Mouse (Mus musculus): ENCODE results near the gene Usf2. TPM values are rescaled to one million over a fixed set of nuclear protein-coding genes. Genes with fewer than 3 reads are reported as not detected.

Usf2 gene
- 10 to 100 TPM; 80.6 to 92.8 TPM for total RNA-seq (2021)
- long read RNA-seq, experiment 1, partial matches to known transcripts, result 6 of 11 reads
- long read RNA-seq, experiment 1, other reads (novel, unspliced or antisense), result 1 of 11 reads
- long read RNA-seq, experiment 2, partial matches to known transcripts, result 6 of 15 reads
- long read RNA-seq, experiment 2, other reads (novel, unspliced or antisense), result 0 of 15 reads

GRCm38 (mm10) chr7:30956756-30957366 is at the start of gene Usf2:
Usf2 (minus strand) TSS chr7:30956803.
- peak; percentile 75 for DNase-seq (ENCODE audit: low spot score)

- no peak for DNase-seq (ENCODE audit: low spot score)
Observed at GRCm38 (mm10) chr7:31002650-31003049, 46.0 kb upstream of the Usf2 start.

GRCm38 (mm10) chr7:31000505-31001020 is 44.0 kb upstream of the Usf2 start:
- peak; percentile 79 for DNase-seq (ENCODE audit: low spot score)

- DNase-seq (ENCODE audit: low spot score), result no peak
Observed at GRCm38 (mm10) chr7:30996491-30996890, 39.9 kb upstream of the Usf2 start.

- no peak for DNase-seq (ENCODE audit: low spot score)
Observed at GRCm38 (mm10) chr7:30993986-30994385, 37.4 kb upstream of the Usf2 start.

- DNase-seq (ENCODE audit: low spot score), result no peak
Observed at GRCm38 (mm10) chr7:30992148-30992547, 35.5 kb upstream of the Usf2 start.

GRCm38 (mm10) chr7:30988519-30989162 is 32.0 kb upstream of the Usf2 start:
- DNase-seq (ENCODE audit: low spot score), result no peak

- DNase-seq (ENCODE audit: low spot score), result no peak
Observed at GRCm38 (mm10) chr7:30985357-30985756, 28.8 kb upstream of the Usf2 start.

GRCm38 (mm10) chr7:30981703-30982102 is 25.1 kb upstream of the Usf2 start:
- no peak for DNase-seq (ENCODE audit: low spot score)

- DNase-seq (ENCODE audit: low spot score), result peak; percentile 85
Observed at GRCm38 (mm10) chr7:30973501-30974289, 17.1 kb upstream of the Usf2 start, which contains the start of gene Fam187b. Fam187b (plus strand) TSS chr7:30973790.

- DNase-seq (ENCODE audit: low spot score), result no peak
Observed at GRCm38 (mm10) chr7:30973251-30973500, 16.6 kb upstream of the Usf2 start, which contains the start of gene Lsr. Lsr (minus strand) TSS chr7:30973464.

GRCm38 (mm10) chr7:30972426-30973250 is 16.0 kb upstream of the Usf2 start:
- no peak for DNase-seq (ENCODE audit: low spot score)

- no peak for DNase-seq (ENCODE audit: low spot score)
Observed at GRCm38 (mm10) chr7:30971901-30972300, 15.3 kb upstream of the Usf2 start.

GRCm38 (mm10) chr7:30969174-30969573 is 12.6 kb upstream of the Usf2 start:
- no peak for DNase-seq (ENCODE audit: low spot score)

- DNase-seq (ENCODE audit: low spot score), result no peak
Observed at GRCm38 (mm10) chr7:30968611-30969010, 12.0 kb upstream of the Usf2 start.

- no peak for DNase-seq (ENCODE audit: low spot score)
Observed at GRCm38 (mm10) chr7:30966657-30967056, 10.1 kb upstream of the Usf2 start.

- DNase-seq (ENCODE audit: low spot score), result no peak
Observed at GRCm38 (mm10) chr7:30965677-30966076, 9.1 kb upstream of the Usf2 start.

- DNase-seq (ENCODE audit: low spot score), result no peak
Observed at GRCm38 (mm10) chr7:30964366-30964765, 7.8 kb upstream of the Usf2 start.

GRCm38 (mm10) chr7:30962862-30963261 is 6.3 kb upstream of the Usf2 start:
- DNase-seq (ENCODE audit: low spot score), result no peak

GRCm38 (mm10) chr7:30959786-30960349 is 3.3 kb upstream of the Usf2 start:
- no peak for DNase-seq (ENCODE audit: low spot score)

Data from gastrocnemius, adult 18-20 months (tissue).